Mouse (Mus musculus): ENCODE results near the gene Pax5. TPM values are rescaled to one million over a fixed set of nuclear protein-coding genes. Genes with fewer than 3 reads are reported as not detected.
A peak's percentile ranks its signal among the peaks of the same experiment; 100 is the strongest.

Gene Pax5
- polyA plus RNA-seq, 1 experiment from 2014 or later = not detected

GRCm38 (mm10) chr4:44709091-44709695 is 1.1 kb downstream of the Pax5 start:
- ATAC-seq (ENCODE audit: insufficient number of reproducible peaks, insufficient read depth, low FRiP score, low read depth) = no peak
- no peak overlapping the region for H3K4me2 ChIP-seq (replicated peaks; ENCODE audit: low read depth, low read length)
- peaks cover 78% of the 10 kb centered on the region for H3K27me3 ChIP-seq (ENCODE audit: control insufficient read depth, insufficient read depth, low read length)
- H3K4me3 ChIP-seq (ENCODE audit: low read depth, low read length) = no peak overlapping the region
- no peaks in the 10 kb centered on the region for H3K9me3 ChIP-seq (ENCODE audit: control insufficient read depth, low read depth, low read length)
- H3K27ac ChIP-seq (ENCODE audit: low read length) = no peak overlapping the region
- no peaks in the 10 kb centered on the region for H3K36me3 ChIP-seq (ENCODE audit: control insufficient read depth, insufficient read depth, low read length)
- no peak overlapping the region for H3K9ac ChIP-seq (replicated peaks; ENCODE audit: low read depth, low read length)
- no peaks in the 10 kb centered on the region for H3K4me1 ChIP-seq (ENCODE audit: control insufficient read depth, insufficient read depth, low read length)

- Histone ChIP-seq H3K27me3 (ENCODE audit: control insufficient read depth, insufficient read depth, low read length) (peaks cover 78% of the 10 kb centered on the region), H3K4me1 (ENCODE audit: control insufficient read depth, insufficient read depth, low read length) (peaks cover 3% of the 10 kb centered on the region), H3K36me3 (ENCODE audit: control insufficient read depth, insufficient read depth, low read length) (no peaks in the 10 kb centered on the region), H3K27ac (ENCODE audit: low read length) (no peak overlapping the region), H3K9me3 (ENCODE audit: control insufficient read depth, low read depth, low read length) (no peaks in the 10 kb centered on the region), H3K9ac (replicated peaks; ENCODE audit: low read depth, low read length) (no peak overlapping the region), H3K4me2 (replicated peaks; ENCODE audit: low read depth, low read length) (no peak overlapping the region), H3K4me3 (ENCODE audit: low read depth, low read length) (no peak overlapping the region)
- no peak for ATAC-seq (ENCODE audit: insufficient number of reproducible peaks, insufficient read depth, low FRiP score, low read depth)
- 42% methylated on average over 8 of the region's 8 CpGs for WGBS
Observed at GRCm38 (mm10) chr4:44708311-44708710, 2.0 kb downstream of the Pax5 start.

- 27% methylated on average over 1 of the region's 1 CpGs for WGBS
- Histone ChIP-seq H3K9ac (replicated peaks; ENCODE audit: low read depth, low read length) (no peak overlapping the region), H3K27ac (ENCODE audit: low read length) (no peak overlapping the region), H3K9me3 (ENCODE audit: control insufficient read depth, low read depth, low read length) (no peaks in the 10 kb centered on the region), H3K36me3 (ENCODE audit: control insufficient read depth, insufficient read depth, low read length) (no peaks in the 10 kb centered on the region), H3K27me3 (ENCODE audit: control insufficient read depth, insufficient read depth, low read length) (peaks cover 83% of the 10 kb centered on the region), H3K4me2 (replicated peaks; ENCODE audit: low read depth, low read length) (no peak overlapping the region), H3K4me3 (ENCODE audit: low read depth, low read length) (no peak overlapping the region), H3K4me1 (ENCODE audit: control insufficient read depth, insufficient read depth, low read length) (peaks cover 3% of the 10 kb centered on the region)
- ATAC-seq (ENCODE audit: insufficient number of reproducible peaks, insufficient read depth, low FRiP score, low read depth) = no peak
Observed at GRCm38 (mm10) chr4:44706865-44707264, 3.4 kb downstream of the Pax5 start.

GRCm38 (mm10) chr4:44705967-44706366 is 4.3 kb downstream of the Pax5 start:
- 7% methylated on average over 7 of the region's 7 CpGs for WGBS
- peaks cover 80% of the 10 kb centered on the region for H3K27me3 ChIP-seq (ENCODE audit: control insufficient read depth, insufficient read depth, low read length)
- no peak for ATAC-seq (ENCODE audit: insufficient number of reproducible peaks, insufficient read depth, low FRiP score, low read depth)

GRCm38 (mm10) chr4:44705151-44705550 is 5.1 kb downstream of the Pax5 start:
- no peak overlapping the region for H3K4me3 ChIP-seq (ENCODE audit: low read depth, low read length)

More at GRCm38 (mm10) chr4:44705967-44706366, 4.3 kb downstream of the Pax5 start:
- Histone ChIP-seq H3K4me2 (replicated peaks; ENCODE audit: low read depth, low read length) (no peak overlapping the region), H3K36me3 (ENCODE audit: control insufficient read depth, insufficient read depth, low read length) (no peaks in the 10 kb centered on the region), H3K4me1 (ENCODE audit: control insufficient read depth, insufficient read depth, low read length) (peaks cover 3% of the 10 kb centered on the region), H3K4me3 (ENCODE audit: low read depth, low read length) (no peak overlapping the region), H3K9ac (replicated peaks; ENCODE audit: low read depth, low read length) (no peak overlapping the region), H3K27ac (ENCODE audit: low read length) (no peak overlapping the region), H3K9me3 (ENCODE audit: control insufficient read depth, low read depth, low read length) (no peaks in the 10 kb centered on the region)

GRCm38 (mm10) chr4:44704369-44704745 is 5.9 kb downstream of the Pax5 start:
- Histone ChIP-seq H3K9ac (replicated peaks; ENCODE audit: low read depth, low read length) (no peak overlapping the region), H3K27ac (ENCODE audit: low read length) (no peak overlapping the region), H3K9me3 (ENCODE audit: control insufficient read depth, low read depth, low read length) (no peaks in the 10 kb centered on the region), H3K27me3 (ENCODE audit: control insufficient read depth, insufficient read depth, low read length) (peaks cover 76% of the 10 kb centered on the region), H3K36me3 (ENCODE audit: control insufficient read depth, insufficient read depth, low read length) (no peaks in the 10 kb centered on the region), H3K4me3 (ENCODE audit: low read depth, low read length) (peak overlapping the region; percentile 36), H3K4me2 (replicated peaks; ENCODE audit: low read depth, low read length) (peak overlapping the region; percentile 70), H3K4me1 (ENCODE audit: control insufficient read depth, insufficient read depth, low read length) (peaks cover 3% of the 10 kb centered on the region)
- peak; percentile 98 for ATAC-seq (ENCODE audit: insufficient number of reproducible peaks, insufficient read depth, low FRiP score, low read depth)
- 0% methylated on average over 38 of the region's 38 CpGs for WGBS

More at GRCm38 (mm10) chr4:44705151-44705550, 5.1 kb downstream of the Pax5 start:
- Histone ChIP-seq H3K4me1 (ENCODE audit: control insufficient read depth, insufficient read depth, low read length) (peaks cover 3% of the 10 kb centered on the region), H3K9ac (replicated peaks; ENCODE audit: low read depth, low read length) (no peak overlapping the region), H3K36me3 (ENCODE audit: control insufficient read depth, insufficient read depth, low read length) (no peaks in the 10 kb centered on the region), H3K9me3 (ENCODE audit: control insufficient read depth, low read depth, low read length) (no peaks in the 10 kb centered on the region), H3K27me3 (ENCODE audit: control insufficient read depth, insufficient read depth, low read length) (peaks cover 81% of the 10 kb centered on the region), H3K27ac (ENCODE audit: low read length) (no peak overlapping the region), H3K4me2 (replicated peaks; ENCODE audit: low read depth, low read length) (no peak overlapping the region)
- WGBS = 11% methylated on average over 3 of the region's 3 CpGs
- ATAC-seq (ENCODE audit: insufficient number of reproducible peaks, insufficient read depth, low FRiP score, low read depth) = no peak

- peaks cover 71% of the 10 kb centered on the region for H3K27me3 ChIP-seq (ENCODE audit: control insufficient read depth, insufficient read depth, low read length)
- WGBS = under 1% methylated on average over 66 of the region's 66 CpGs
- no peak overlapping the region for H3K9ac ChIP-seq (replicated peaks; ENCODE audit: low read depth, low read length)
- peak overlapping the region; percentile 36 for H3K4me3 ChIP-seq (ENCODE audit: low read depth, low read length)
- H3K4me1 ChIP-seq (ENCODE audit: control insufficient read depth, insufficient read depth, low read length) = peaks cover 3% of the 10 kb centered on the region
- ATAC-seq (ENCODE audit: insufficient number of reproducible peaks, insufficient read depth, low FRiP score, low read depth) = no peak; the same call in 1 of the 2 replicates
- peak overlapping the region; percentile 70 for H3K4me2 ChIP-seq (replicated peaks; ENCODE audit: low read depth, low read length)
- H3K27ac ChIP-seq (ENCODE audit: low read length) = no peak overlapping the region
- no peaks in the 10 kb centered on the region for H3K36me3 ChIP-seq (ENCODE audit: control insufficient read depth, insufficient read depth, low read length)
- H3K9me3 ChIP-seq (ENCODE audit: control insufficient read depth, low read depth, low read length) = no peaks in the 10 kb centered on the region
Observed at GRCm38 (mm10) chr4:44703686-44704368, 6.5 kb downstream of the Pax5 start.

- no peaks in the 10 kb centered on the region for H3K9me3 ChIP-seq (ENCODE audit: control insufficient read depth, low read depth, low read length)
- peaks cover 66% of the 10 kb centered on the region for H3K27me3 ChIP-seq (ENCODE audit: control insufficient read depth, insufficient read depth, low read length)
- WGBS = 1% methylated on average over 58 of the region's 58 CpGs
- no peaks in the 10 kb centered on the region for H3K36me3 ChIP-seq (ENCODE audit: control insufficient read depth, insufficient read depth, low read length)
- peak overlapping the region; percentile 70; the same call in 1 of the 2 replicates for H3K4me2 ChIP-seq (replicated peaks; ENCODE audit: low read depth, low read length)
- H3K4me3 ChIP-seq (ENCODE audit: low read depth, low read length) = peak overlapping the region; percentile 36
- no peak for ATAC-seq (ENCODE audit: insufficient number of reproducible peaks, insufficient read depth, low FRiP score, low read depth)
- H3K27ac ChIP-seq (ENCODE audit: low read length) = no peak overlapping the region
- peaks cover 3% of the 10 kb centered on the region for H3K4me1 ChIP-seq (ENCODE audit: control insufficient read depth, insufficient read depth, low read length)
- no peak overlapping the region for H3K9ac ChIP-seq (replicated peaks; ENCODE audit: low read depth, low read length)
Observed at GRCm38 (mm10) chr4:44702891-44703685, 7.2 kb downstream of the Pax5 start.

Measured in stomach, embryonic 14.5 days (tissue).